Mouse (Mus musculus): ENCODE measurements around the gene Mtf1.

The Mtf1 gene

GRCm38 (mm10) chr4:124801552-124802308 is at the start of gene Mtf1:
TSS of gene Mtf1 (plus strand) at chr4:124802104.
- peak; percentile 86 for DNase-seq (ENCODE audit: low read depth, low spot score)

GRCm38 (mm10) chr4:124752281-124753199 is 49.4 kb upstream of the Mtf1 start:
- DNase-seq (ENCODE audit: low read depth, low spot score), result no peak

GRCm38 (mm10) chr4:124755526-124755925 is 46.4 kb upstream of the Mtf1 start:
- no peak for DNase-seq (ENCODE audit: low read depth, low spot score)

GRCm38 (mm10) chr4:124759305-124759811 is 42.5 kb upstream of the Mtf1 start:
- DNase-seq (ENCODE audit: low read depth, low spot score), result no peak

GRCm38 (mm10) chr4:124761201-124761600 is 40.7 kb upstream of the Mtf1 start:
- no peak for DNase-seq (ENCODE audit: low read depth, low spot score)

GRCm38 (mm10) chr4:124762858-124763452 is 38.9 kb upstream of the Mtf1 start:
- DNase-seq (ENCODE audit: low read depth, low spot score), result no peak

GRCm38 (mm10) chr4:124765802-124766565 is 35.9 kb upstream of the Mtf1 start:
- DNase-seq (ENCODE audit: low read depth, low spot score), result peak; percentile 52

GRCm38 (mm10) chr4:124766566-124766940 is 35.4 kb upstream of the Mtf1 start:
- no peak for DNase-seq (ENCODE audit: low read depth, low spot score)

- no peak for DNase-seq (ENCODE audit: low read depth, low spot score)
Observed at GRCm38 (mm10) chr4:124768963-124769591, 32.8 kb upstream of the Mtf1 start.

GRCm38 (mm10) chr4:124770624-124771023 is 31.3 kb upstream of the Mtf1 start:
- peak; percentile 60 for DNase-seq (ENCODE audit: low read depth, low spot score)

- DNase-seq (ENCODE audit: low read depth, low spot score), result no peak
Observed at GRCm38 (mm10) chr4:124772125-124772524, 29.8 kb upstream of the Mtf1 start.

GRCm38 (mm10) chr4:124773449-124773848 is 28.5 kb upstream of the Mtf1 start:
- DNase-seq (ENCODE audit: low read depth, low spot score), result no peak

GRCm38 (mm10) chr4:124773995-124774394 is 27.9 kb upstream of the Mtf1 start:
- no peak for DNase-seq (ENCODE audit: low read depth, low spot score)

- DNase-seq (ENCODE audit: low read depth, low spot score), result no peak
Observed at GRCm38 (mm10) chr4:124774429-124774828, 27.5 kb upstream of the Mtf1 start.

- DNase-seq (ENCODE audit: low read depth, low spot score), result no peak
Observed at GRCm38 (mm10) chr4:124781361-124781760, 20.5 kb upstream of the Mtf1 start.

GRCm38 (mm10) chr4:124782395-124782794 is 19.5 kb upstream of the Mtf1 start:
- no peak for DNase-seq (ENCODE audit: low read depth, low spot score)

- DNase-seq (ENCODE audit: low read depth, low spot score), result no peak
Observed at GRCm38 (mm10) chr4:124783937-124784336, 18.0 kb upstream of the Mtf1 start.

GRCm38 (mm10) chr4:124790013-124790412 is 11.9 kb upstream of the Mtf1 start:
- DNase-seq (ENCODE audit: low read depth, low spot score), result no peak

- DNase-seq (ENCODE audit: low read depth, low spot score), result no peak
Observed at GRCm38 (mm10) chr4:124792114-124792513, 9.8 kb upstream of the Mtf1 start.

GRCm38 (mm10) chr4:124796141-124796540 is 5.8 kb upstream of the Mtf1 start:
- no peak for DNase-seq (ENCODE audit: low read depth, low spot score)

GRCm38 (mm10) chr4:124796913-124797312 is 5.0 kb upstream of the Mtf1 start:
- no peak for DNase-seq (ENCODE audit: low read depth, low spot score)

All from telencephalon, adult 2 months (tissue).